Mouse (Mus musculus) embryonic facial prominence, embryonic 14.5 days (tissue): ENCODE measurements around the gene Atf7. TPM values are rescaled to one million over a fixed set of nuclear protein-coding genes. Genes with fewer than 3 reads are reported as not detected.

Experiments used
- ATAC-seq: fragments of 200-750 bp; cut with Nextera tagmentation; 2 replicates; pipeline ENCODE4 v1.8.0; 2017; ENCODE audit warnings: low read depth, moderate number of reproducible peaks, moderate TSS enrichment
- DNase-seq: peaks from one replicate; pipeline ENCODE4 v3.0.0-alpha.2; 2015; ENCODE audit warnings: low spot score
- H3K27ac ChIP-seq: fragments of 300-500 bp; sonication (generic); replicated peaks from 2 replicates; pipeline ENCODE4 v1.5.1; 2014; ENCODE audit warnings: low read depth, mild to moderate bottlenecking, low read length, moderate library complexity
- H3K27me3 ChIP-seq: fragments of 300-500 bp; sonication (generic); replicated peaks from 2 replicates; pipeline ENCODE4 v1.6.1; 2014; ENCODE audit warnings: low read length; ENCODE audit not compliant: control insufficient read depth, insufficient read depth
- H3K36me3 ChIP-seq: fragments of 300-500 bp; sonication (generic); 2 replicates; pipeline ENCODE4 v1.6.1; 2014; ENCODE audit warnings: low read length, mixed read lengths; ENCODE audit not compliant: control insufficient read depth, insufficient read depth
- H3K4me1 ChIP-seq: fragments of 300-500 bp; sonication (generic); 2 replicates; pipeline ENCODE4 v1.6.1; 2014; ENCODE audit warnings: antibody characterized with exemption, low read length; ENCODE audit not compliant: control insufficient read depth, insufficient read depth
- H3K4me2 ChIP-seq: fragments of 300-500 bp; sonication (generic); 2 replicates; pipeline ENCODE4 v1.6.1; 2014; ENCODE audit warnings: low read depth, mild to moderate bottlenecking, low read length, moderate library complexity, mixed read lengths
- H3K4me3 ChIP-seq: fragments of 300-500 bp; sonication (generic); 2 replicates; pipeline ENCODE4 v1.5.1; 2014; ENCODE audit warnings: low read depth, mild to moderate bottlenecking, low read length
- H3K9ac ChIP-seq: fragments of 300-500 bp; sonication (generic); 2 replicates; pipeline ENCODE4 v1.6.1; 2014; ENCODE audit warnings: low read depth, mild to moderate bottlenecking, low read length, moderate library complexity, mixed read lengths
- H3K9me3 ChIP-seq: fragments of 300-500 bp; sonication (generic); 2 replicates; pipeline ENCODE4 v1.6.1; 2016; ENCODE audit warnings: low read length; ENCODE audit not compliant: control insufficient read depth
- WGBS: fragments of 180-500 bp; shearing (Covaris S2); extraction: QIAGEN DNeasy Blood & Tissue Kit; methylation state at CpG from one replicate; pipeline ENCODE4 v1.1.7; 2014; 5-methylcytosine and 5-hydroxymethylcytosine counted together
- polyA plus RNA-seq: library from polyadenylated mRNA; unstranded; fragments of >200 nt; fragmentation: Nextera tagmentation; extraction: Ambion mirVana; gene quantifications from 2 replicates; pipeline ENCODE4 v1.2.1, GENCODE M21; 2014

Gene Atf7
- polyA plus RNA-seq, 1 experiment from 2014 or later: 43.8 TPM

DNA sequence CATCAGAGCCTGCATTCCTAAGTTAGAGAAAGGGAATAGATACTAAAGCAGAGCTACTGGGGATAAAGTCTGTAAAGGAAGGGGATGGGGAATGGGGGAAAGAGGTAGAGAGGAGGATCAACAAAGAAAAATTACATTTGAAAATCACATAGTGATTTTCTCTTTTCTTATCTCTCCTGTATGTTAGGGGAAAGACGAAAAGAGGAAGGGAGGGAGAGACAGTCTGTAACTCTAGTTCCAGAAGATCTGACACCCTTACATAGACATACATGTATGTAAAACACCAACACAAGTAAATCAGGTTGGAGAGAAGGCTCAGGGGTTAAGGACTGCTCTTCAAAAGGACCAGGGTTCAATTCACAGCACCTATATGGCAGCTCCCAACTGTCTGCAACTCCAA is 44.1 kb downstream of the Atf7 start:
- Histone ChIP-seq H3K27ac (no peak overlapping the region), H3K9me3 (no peaks in the 10 kb centered on the region), H3K4me2 (no peak overlapping the region), H3K4me1 (no peaks in the 10 kb centered on the region), H3K27me3 (no peaks in the 10 kb centered on the region), H3K36me3 (0 out of 2 replicates have a peak, but pooled peaks cover 5% of the 10 kb centered on the region), H3K9ac (no peak overlapping the region), H3K4me3 (no peak overlapping the region)
- WGBS: 82% methylated on average over 1 of the region's 1 CpGs
- DNase-seq: no peak
- no peak for ATAC-seq

DNA sequence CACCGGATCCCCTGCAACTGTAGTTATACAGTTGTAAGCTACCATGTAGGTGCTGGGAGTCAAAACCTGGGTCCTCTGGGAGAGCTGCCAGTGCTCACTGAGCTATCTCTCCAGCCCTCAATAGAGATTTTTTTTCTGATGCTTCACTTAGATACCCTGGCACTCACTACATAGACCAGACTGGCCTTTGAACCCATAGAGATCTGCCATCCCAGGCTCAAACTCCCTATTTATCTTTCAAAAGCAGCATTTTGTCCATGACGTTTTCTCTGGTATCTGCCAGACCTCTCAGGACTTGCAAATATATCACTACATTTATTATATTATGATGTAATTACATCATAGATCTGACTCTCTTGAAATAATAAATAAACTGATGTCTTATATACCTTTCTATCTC is 46.9 kb downstream of the Atf7 start:
- 0 out of 2 replicates have a peak, but pooled peaks cover 5% of the 10 kb centered on the region for H3K36me3 ChIP-seq

GRCm38 (mm10) chr15:102576972-102577371 is 48.3 kb downstream of the Atf7 start:
- Histone ChIP-seq H3K4me2 (no peak overlapping the region), H3K36me3 (0 out of 2 replicates have a peak, but pooled peaks cover 5% of the 10 kb centered on the region), H3K4me1 (no peaks in the 10 kb centered on the region), H3K27ac (no peak overlapping the region), H3K27me3 (no peaks in the 10 kb centered on the region), H3K9me3 (no peaks in the 10 kb centered on the region), H3K4me3 (no peak overlapping the region), H3K9ac (no peak overlapping the region)
- no peak for ATAC-seq
- WGBS: 77% methylated on average over 1 of the region's 1 CpGs
- DNase-seq: no peak

More for the DNA sequence above, 46.9 kb downstream of the Atf7 start:
- H3K27ac ChIP-seq: no peak overlapping the region
- H3K27me3 ChIP-seq: no peaks in the 10 kb centered on the region
- ATAC-seq: no peak
- DNase-seq: no peak
- no peak overlapping the region for H3K9ac ChIP-seq
- no peaks in the 10 kb centered on the region for H3K4me1 ChIP-seq
- no peaks in the 10 kb centered on the region for H3K9me3 ChIP-seq
- 93% methylated on average over 2 of the region's 2 CpGs for WGBS
- no peak overlapping the region for H3K4me3 ChIP-seq
- H3K4me2 ChIP-seq: no peak overlapping the region

- Histone ChIP-seq H3K36me3 (0 out of 2 replicates have a peak, but pooled peaks cover 4% of the 10 kb centered on the region), H3K4me2 (no peak overlapping the region), H3K9me3 (no peaks in the 10 kb centered on the region), H3K4me3 (no peak overlapping the region), H3K9ac (no peak overlapping the region), H3K4me1 (no peaks in the 10 kb centered on the region), H3K27me3 (no peaks in the 10 kb centered on the region), H3K27ac (no peak overlapping the region)
- ATAC-seq (no peak), DNase-seq (no peak)
- WGBS: 59% methylated on average over 3 of the region's 3 CpGs
Measured at GRCm38 (mm10) chr15:102572081-102572480, 53.2 kb downstream of the Atf7 start.

DNA sequence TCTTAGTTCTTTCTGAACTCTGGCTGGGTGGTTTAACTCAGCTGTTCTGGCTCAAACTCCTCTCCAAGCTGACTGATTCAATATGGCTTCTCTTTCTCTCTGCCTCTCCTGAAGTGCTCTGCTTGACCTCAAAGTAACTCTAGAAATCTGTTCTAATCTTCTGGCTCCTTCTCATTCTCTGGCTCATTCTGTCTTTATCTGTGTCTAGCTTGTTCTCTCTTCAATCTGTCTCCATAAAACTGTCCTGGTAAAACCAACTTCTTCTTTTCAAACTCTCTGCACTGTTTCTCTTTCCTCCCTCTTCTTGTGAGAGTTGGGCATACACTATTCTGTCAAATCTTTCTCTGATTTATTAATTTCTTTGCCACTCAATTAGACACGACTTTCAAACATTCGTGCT is 57.4 kb downstream of the Atf7 start:
- H3K9ac ChIP-seq: no peak overlapping the region
- H3K27ac ChIP-seq: no peak overlapping the region
- no peaks in the 10 kb centered on the region for H3K4me1 ChIP-seq
- ATAC-seq (no peak), DNase-seq (no peak)
- H3K4me3 ChIP-seq: no peak overlapping the region
- H3K27me3 ChIP-seq: no peaks in the 10 kb centered on the region
- 86% methylated on average over 2 of the region's 2 CpGs for WGBS
- no peak overlapping the region for H3K4me2 ChIP-seq
- no peaks in the 10 kb centered on the region for H3K9me3 ChIP-seq
- H3K36me3 ChIP-seq: peaks cover 9% of the 10 kb centered on the region

DNA sequence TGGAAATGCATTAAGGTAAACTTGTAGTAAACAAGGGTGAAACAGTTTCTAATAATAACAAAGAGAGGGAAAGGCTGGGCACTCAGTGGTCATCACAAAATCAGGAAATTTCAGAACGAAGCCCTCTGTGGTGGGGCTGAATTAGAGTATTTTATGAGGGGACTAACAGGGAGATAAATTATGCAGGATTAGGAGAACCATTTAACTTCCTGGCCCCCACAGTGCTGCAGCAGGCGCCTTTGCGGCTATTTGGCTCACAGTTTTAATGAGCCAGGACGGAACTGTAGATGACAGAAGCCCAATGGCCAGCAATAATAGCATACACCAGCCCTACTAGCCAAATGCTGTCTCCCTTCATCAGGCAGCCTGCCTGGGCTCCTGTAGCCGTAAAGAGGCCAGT is 61.6 kb downstream of the Atf7 start:
- H3K4me2 ChIP-seq: no peak overlapping the region
- peaks cover 18% of the 10 kb centered on the region for H3K36me3 ChIP-seq
- DNase-seq: no peak
- ATAC-seq: no peak
- no peak overlapping the region for H3K27ac ChIP-seq
- H3K9me3 ChIP-seq: no peaks in the 10 kb centered on the region
- no peaks in the 10 kb centered on the region for H3K4me1 ChIP-seq
- no peak overlapping the region for H3K9ac ChIP-seq
- no peak overlapping the region for H3K4me3 ChIP-seq
- 87% methylated on average over 5 of the region's 5 CpGs for WGBS
- no peaks in the 10 kb centered on the region for H3K27me3 ChIP-seq

DNA sequence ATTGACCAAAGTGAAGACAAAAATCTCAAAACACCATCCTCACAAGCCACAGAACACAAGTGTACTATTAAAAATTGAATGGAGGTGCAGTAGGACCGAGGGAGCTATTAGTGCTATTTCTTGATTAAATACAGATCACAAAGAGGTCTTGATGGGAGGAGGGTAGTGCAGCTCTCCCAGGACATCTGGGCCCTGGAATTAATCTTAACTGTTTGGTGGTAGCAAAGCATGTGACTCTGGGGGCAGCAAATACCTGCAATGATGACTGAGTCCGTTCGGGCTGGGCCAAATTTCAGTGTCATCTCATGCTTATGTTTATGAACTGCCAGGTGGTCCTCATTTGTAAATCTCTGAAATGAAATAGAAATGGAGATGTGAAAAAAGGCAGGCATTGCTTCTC is 62.2 kb downstream of the Atf7 start:
- ATAC-seq: no peak
- Histone ChIP-seq H3K27me3 (no peaks in the 10 kb centered on the region), H3K4me3 (no peak overlapping the region), H3K4me2 (no peak overlapping the region), H3K4me1 (no peaks in the 10 kb centered on the region), H3K36me3 (peaks cover 18% of the 10 kb centered on the region), H3K27ac (no peak overlapping the region), H3K9ac (no peak overlapping the region), H3K9me3 (no peaks in the 10 kb centered on the region)
- 59% methylated on average over 3 of the region's 3 CpGs for WGBS
- no peak for DNase-seq

- WGBS: 92% methylated on average over 1 of the region's 1 CpGs
- no peak overlapping the region for H3K4me3 ChIP-seq
- no peak overlapping the region for H3K4me2 ChIP-seq
- no peaks in the 10 kb centered on the region for H3K4me1 ChIP-seq
- no peak for DNase-seq
- no peaks in the 10 kb centered on the region for H3K9me3 ChIP-seq
- no peaks in the 10 kb centered on the region for H3K27me3 ChIP-seq
- H3K27ac ChIP-seq: no peak overlapping the region
- no peak overlapping the region for H3K9ac ChIP-seq
- ATAC-seq: no peak
- peaks cover 18% of the 10 kb centered on the region for H3K36me3 ChIP-seq
Measured at GRCm38 (mm10) chr15:102562491-102562890, 62.8 kb downstream of the Atf7 start.

DNA sequence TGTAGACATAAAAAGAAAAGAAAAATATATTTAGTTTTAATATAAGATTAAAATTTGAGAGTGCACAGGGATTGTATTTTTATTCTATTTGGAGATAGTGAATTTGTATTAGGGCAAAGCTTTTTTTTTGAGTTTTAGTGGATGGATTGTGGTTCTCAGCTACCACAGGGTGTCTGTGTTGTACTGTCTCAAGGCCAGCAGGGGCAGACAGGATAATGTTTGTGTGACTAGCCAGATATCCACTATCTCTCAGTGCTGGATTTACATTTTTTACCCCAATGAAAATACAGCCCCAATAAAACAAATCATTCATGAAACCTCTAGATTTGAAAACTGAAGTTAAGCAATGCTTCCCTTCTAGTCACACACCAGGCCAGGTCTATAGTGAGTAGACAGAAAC is 67.7 kb downstream of the Atf7 start:
- H3K9ac ChIP-seq: no peak overlapping the region
- no peaks in the 10 kb centered on the region for H3K9me3 ChIP-seq
- H3K27me3 ChIP-seq: no peaks in the 10 kb centered on the region
- H3K4me3 ChIP-seq: no peak overlapping the region
- H3K36me3 ChIP-seq: peaks cover 56% of the 10 kb centered on the region
- no peaks in the 10 kb centered on the region for H3K4me1 ChIP-seq
- DNase-seq (no peak), ATAC-seq (no peak)
- no peak overlapping the region for H3K27ac ChIP-seq
- H3K4me2 ChIP-seq: no peak overlapping the region
